Mouse (Mus musculus): ENCODE results near the gene Hoxc13. TPM values are rescaled to one million over a fixed set of nuclear protein-coding genes. Genes with fewer than 3 reads are reported as not detected.

The Hoxc13 gene
- polyA plus RNA-seq (2012; ENCODE audit: insufficient read depth, low replicate concordance) = not detected in 2 replicates

GRCm38 (mm10) chr15:102921053-102922011 lies at the start of gene Hoxc13:
Gene Hoxc13, plus strand, starts transcription at chr15:102921103.
- no peaks in the 10 kb centered on the region for H3K36me3 ChIP-seq (replicated peaks; ENCODE audit: low read length)
- H3K27me3 ChIP-seq (replicated peaks) = peaks cover 95% of the 10 kb centered on the region
- peak within 1 kb of the TSS; percentile 33 for H3K4me3 ChIP-seq (replicated peaks)
- TF ChIP-seq FLI1 (IDR thresholded peaks at IDR 0.05; ENCODE audit: low read length) (no peak), GATA1 (IDR thresholded peaks at IDR 0.05; ENCODE audit: borderline replicate concordance, low read length) (no peak)
- peaks cover 11% of the 10 kb centered on the region; the same call in 1 of the 2 replicates for H3K4me1 ChIP-seq
- peaks cover 3% of the 10 kb centered on the region; the same call in 1 of the 2 replicates for H3K9me3 ChIP-seq

DNA sequence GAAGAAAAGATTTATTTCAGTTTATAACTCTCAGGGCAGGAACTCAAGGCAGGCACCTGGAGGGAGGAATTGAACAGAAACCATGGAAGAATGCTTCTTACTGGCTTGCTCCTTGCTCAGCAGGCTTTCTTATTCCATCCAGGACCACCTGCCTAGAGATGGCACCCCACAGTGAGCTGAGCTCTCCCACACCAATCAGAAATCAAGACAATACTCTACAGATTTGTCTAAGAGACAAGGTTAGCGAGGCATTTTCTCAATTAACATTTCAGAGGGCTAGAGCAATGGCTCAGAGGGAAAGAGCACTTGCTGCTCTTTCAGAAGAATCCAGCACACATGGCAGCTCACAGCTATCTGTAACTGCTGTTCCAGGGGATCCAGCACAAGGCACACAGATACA lies 35.1 kb upstream of the Hoxc13 start:
- no peaks in the 10 kb centered on the region for H3K4me1 ChIP-seq
- H3K4me3 ChIP-seq (replicated peaks) = no peak overlapping the region
- H3K36me3 ChIP-seq (replicated peaks; ENCODE audit: low read length) = no peaks in the 10 kb centered on the region
- peaks cover 37% of the 10 kb centered on the region for H3K27me3 ChIP-seq (replicated peaks)
- peaks cover 4% of the 10 kb centered on the region; the same call in 1 of the 2 replicates for H3K9me3 ChIP-seq
- no peak for TF ChIP-seq GATA1 (IDR thresholded peaks at IDR 0.05; ENCODE audit: borderline replicate concordance, low read length)
- TF ChIP-seq FLI1 (IDR thresholded peaks at IDR 0.05; ENCODE audit: low read length) = no peak

DNA sequence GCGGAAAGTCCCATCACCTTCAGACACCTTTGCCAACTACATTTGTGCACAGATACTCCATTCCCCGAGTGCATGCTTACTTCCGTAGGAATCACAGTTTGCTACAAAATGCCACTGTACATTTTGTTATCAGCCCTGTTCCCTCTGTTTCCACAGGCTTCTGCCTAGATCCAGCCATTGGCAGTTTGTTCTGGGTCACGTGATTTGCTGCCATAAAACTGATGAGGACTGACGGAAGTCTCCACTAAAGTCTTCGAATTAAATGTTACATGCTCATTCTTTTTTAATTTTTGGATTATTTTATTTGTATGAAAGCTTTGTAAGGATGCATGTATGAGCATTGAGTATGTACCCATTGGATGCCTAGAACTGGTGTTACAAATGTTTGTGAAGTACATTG lies 25.8 kb upstream of the Hoxc13 start:
- no peaks in the 10 kb centered on the region for H3K36me3 ChIP-seq (replicated peaks; ENCODE audit: low read length)

DNA sequence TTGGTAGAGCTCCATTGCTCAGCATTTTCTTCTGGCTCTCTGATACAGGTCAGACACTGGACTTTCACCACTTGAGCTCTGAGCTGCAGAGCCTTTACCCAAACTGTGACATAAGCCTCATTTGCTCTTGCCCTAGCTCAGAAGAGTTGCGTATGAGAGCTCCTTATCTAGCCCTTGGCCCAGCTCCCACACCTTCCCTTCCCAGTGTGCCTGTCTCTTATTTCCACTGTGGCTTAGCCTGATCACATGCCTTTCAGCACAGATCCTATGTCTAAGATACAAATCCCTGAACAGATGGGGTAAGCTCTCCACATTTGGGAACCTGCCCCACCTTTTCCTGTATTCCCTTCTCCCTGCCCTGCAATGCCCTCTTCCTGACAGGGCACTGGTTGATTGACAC lies 16.0 kb upstream of the Hoxc13 start:
- H3K9me3 ChIP-seq = no peaks in the 10 kb centered on the region
- peaks cover 2% of the 10 kb centered on the region; the same call in 1 of the 2 replicates for H3K4me1 ChIP-seq
- peaks cover 66% of the 10 kb centered on the region for H3K27me3 ChIP-seq (replicated peaks)
- TF ChIP-seq FLI1 (IDR thresholded peaks at IDR 0.05; ENCODE audit: low read length) (no peak), GATA1 (IDR thresholded peaks at IDR 0.05; ENCODE audit: borderline replicate concordance, low read length) (no peak)
- no peak overlapping the region for H3K4me3 ChIP-seq (replicated peaks)
- no peaks in the 10 kb centered on the region for H3K36me3 ChIP-seq (replicated peaks; ENCODE audit: low read length)

More for the DNA sequence above, 25.8 kb upstream of the Hoxc13 start:
- TF ChIP-seq FLI1 (IDR thresholded peaks at IDR 0.05; ENCODE audit: low read length) = no peak
- no peak for TF ChIP-seq GATA1 (IDR thresholded peaks at IDR 0.05; ENCODE audit: borderline replicate concordance, low read length)
- Histone ChIP-seq H3K27me3 (replicated peaks) (peaks cover 34% of the 10 kb centered on the region), H3K4me3 (replicated peaks) (no peak overlapping the region), H3K9me3 (no peaks in the 10 kb centered on the region), H3K4me1 (no peaks in the 10 kb centered on the region)

GRCm38 (mm10) chr15:102909536-102909935 lies 11.4 kb upstream of the Hoxc13 start:
- TF ChIP-seq FLI1 (IDR thresholded peaks at IDR 0.05; ENCODE audit: low read length) (no peak), GATA1 (IDR thresholded peaks at IDR 0.05; ENCODE audit: borderline replicate concordance, low read length) (no peak)
- Histone ChIP-seq H3K4me1 (peaks cover 11% of the 10 kb centered on the region), H3K36me3 (replicated peaks; ENCODE audit: low read length) (no peaks in the 10 kb centered on the region), H3K9me3 (peaks cover 2% of the 10 kb centered on the region; the same call in 1 of the 2 replicates), H3K27me3 (replicated peaks) (peaks cover 92% of the 10 kb centered on the region), H3K4me3 (replicated peaks) (no peak overlapping the region)

DNA sequence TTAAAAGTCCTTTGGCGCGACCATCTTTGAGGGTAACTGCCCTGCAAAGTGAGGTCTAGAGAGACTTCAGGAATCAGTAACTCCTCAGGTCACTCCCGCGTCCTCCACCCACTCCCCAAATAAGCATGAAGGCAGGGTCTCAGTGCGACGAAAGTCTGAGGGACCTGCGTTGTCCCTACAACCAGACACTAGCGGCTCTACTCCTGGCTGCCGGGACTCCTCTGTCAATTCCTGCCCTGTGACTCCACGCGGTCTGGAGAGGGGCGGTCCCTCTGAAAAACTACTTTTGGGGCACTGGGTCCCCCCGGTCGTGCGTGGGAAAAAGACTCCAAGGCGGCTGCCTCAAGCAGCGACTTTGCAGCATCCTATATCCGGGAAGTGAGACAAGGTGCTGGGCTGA lies 10.9 kb upstream of the Hoxc13 start:
- Histone ChIP-seq H3K36me3 (replicated peaks; ENCODE audit: low read length) (no peaks in the 10 kb centered on the region), H3K4me3 (replicated peaks) (no peak overlapping the region), H3K27me3 (replicated peaks) (peaks cover 92% of the 10 kb centered on the region), H3K9me3 (peaks cover 2% of the 10 kb centered on the region; the same call in 1 of the 2 replicates), H3K4me1 (peaks cover 11% of the 10 kb centered on the region)
- TF ChIP-seq GATA1 (IDR thresholded peaks at IDR 0.05; ENCODE audit: borderline replicate concordance, low read length) (no peak), FLI1 (IDR thresholded peaks at IDR 0.05; ENCODE audit: low read length) (no peak)

DNA sequence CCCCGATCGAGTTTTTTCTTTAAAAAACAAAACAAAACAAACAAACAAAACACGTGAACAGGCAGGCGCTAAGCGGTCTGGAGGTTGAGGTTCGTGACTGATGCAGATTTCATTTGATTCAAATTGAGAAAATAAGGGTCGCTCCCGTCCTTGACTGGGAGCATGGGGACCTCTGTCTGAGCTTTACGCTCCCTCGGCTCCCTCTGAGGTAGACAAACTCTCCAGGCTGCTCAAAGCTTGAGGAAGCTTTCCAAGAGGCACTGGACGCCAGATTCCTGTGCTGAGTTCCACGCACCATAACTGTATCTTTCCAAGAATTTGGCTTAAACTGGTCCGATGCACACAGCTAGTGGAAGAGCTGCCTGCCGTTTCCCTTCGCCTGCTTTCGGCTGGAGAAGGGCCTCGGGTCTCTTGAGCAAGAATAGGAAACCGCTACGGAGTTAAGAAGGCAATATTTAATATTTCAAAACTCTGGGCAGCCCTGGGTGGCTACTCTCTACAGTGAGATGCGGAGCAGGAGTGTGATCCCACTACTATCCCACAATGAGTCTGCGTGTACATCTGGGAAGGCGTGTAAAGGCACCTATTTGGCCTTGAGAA lies 10.3 kb upstream of the Hoxc13 start:
- Histone ChIP-seq H3K4me1 (peaks cover 11% of the 10 kb centered on the region), H3K9me3 (peaks cover 2% of the 10 kb centered on the region; the same call in 1 of the 2 replicates), H3K36me3 (replicated peaks; ENCODE audit: low read length) (no peaks in the 10 kb centered on the region), H3K4me3 (replicated peaks) (no peak overlapping the region), H3K27me3 (replicated peaks) (peaks cover 91% of the 10 kb centered on the region)
- TF ChIP-seq GATA1 (IDR thresholded peaks at IDR 0.05; ENCODE audit: borderline replicate concordance, low read length) = no peak
- TF ChIP-seq FLI1 (IDR thresholded peaks at IDR 0.05; ENCODE audit: low read length) = no peak

GRCm38 (mm10) chr15:102913038-102913585 lies 7.8 kb upstream of the Hoxc13 start:
- TF ChIP-seq GATA1 (IDR thresholded peaks at IDR 0.05; ENCODE audit: borderline replicate concordance, low read length) (no peak), FLI1 (IDR thresholded peaks at IDR 0.05; ENCODE audit: low read length) (no peak)
- Histone ChIP-seq H3K4me3 (replicated peaks) (no peak overlapping the region), H3K4me1 (peaks cover 11% of the 10 kb centered on the region), H3K27me3 (replicated peaks) (peaks cover 95% of the 10 kb centered on the region), H3K36me3 (replicated peaks; ENCODE audit: low read length) (no peaks in the 10 kb centered on the region), H3K9me3 (peaks cover 2% of the 10 kb centered on the region; the same call in 1 of the 2 replicates)

DNA sequence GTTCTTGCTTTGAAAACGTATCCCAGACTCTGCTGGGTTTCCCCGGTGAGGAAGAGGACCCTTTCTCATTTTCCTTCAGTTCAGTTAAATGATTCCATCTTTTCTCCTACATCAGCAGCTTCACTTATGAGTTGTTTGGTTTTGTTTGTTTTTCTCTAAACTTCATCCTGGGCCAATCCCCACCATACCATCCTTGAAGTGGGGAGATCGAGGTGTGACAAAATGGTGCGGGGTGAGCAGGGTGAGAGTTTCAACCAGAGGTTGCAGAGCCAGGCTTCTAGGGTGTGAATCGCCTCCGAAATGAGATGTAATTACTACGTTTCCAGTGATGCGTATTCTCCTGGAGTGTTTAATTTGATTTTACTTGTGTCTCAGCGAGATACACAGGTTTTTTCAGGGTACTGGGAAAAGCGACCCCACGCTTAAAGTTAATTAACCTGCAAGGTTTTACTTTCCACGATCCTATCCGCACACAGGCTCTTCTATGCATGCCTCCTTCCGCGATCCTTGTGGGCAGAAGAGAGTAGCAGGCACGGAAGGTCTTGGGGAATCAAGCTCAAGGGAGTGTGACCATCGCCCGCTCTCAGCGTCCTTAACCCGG lies 2.8 kb upstream of the Hoxc13 start:
- no peak overlapping the region for H3K4me3 ChIP-seq (replicated peaks)
- no peaks in the 10 kb centered on the region for H3K36me3 ChIP-seq (replicated peaks; ENCODE audit: low read length)
- H3K9me3 ChIP-seq = peaks cover 3% of the 10 kb centered on the region
- H3K4me1 ChIP-seq = peaks cover 11% of the 10 kb centered on the region; the same call in 1 of the 2 replicates
- TF ChIP-seq FLI1 (IDR thresholded peaks at IDR 0.05; ENCODE audit: low read length) (no peak), GATA1 (IDR thresholded peaks at IDR 0.05; ENCODE audit: borderline replicate concordance, low read length) (no peak)
- H3K27me3 ChIP-seq (replicated peaks) = peaks cover 98% of the 10 kb centered on the region

Data from megakaryocyte, embryonic 14.5 days (primary cell).